Mouse (Mus musculus) bone marrow, adult 2 months (tissue): ENCODE measurements around the gene Fam71b.

Experiments
- CTCF ChIP-seq: fragments of 200-500 bp; IDR thresholded peaks from 2 replicates; pipeline ENCODE4 v1.5.1; 2011; ENCODE audit warnings: low read length, control low read depth; ENCODE audit not compliant: control insufficient read depth, insufficient read depth
- POLR2A ChIP-seq: fragments of 200-500 bp; IDR thresholded peaks from 2 replicates; pipeline ENCODE4 v1.6.1; 2011; ENCODE audit warnings: low read depth, mild to moderate bottlenecking, control low read depth, low read length, borderline replicate concordance; ENCODE audit not compliant: control insufficient read depth

DNA sequence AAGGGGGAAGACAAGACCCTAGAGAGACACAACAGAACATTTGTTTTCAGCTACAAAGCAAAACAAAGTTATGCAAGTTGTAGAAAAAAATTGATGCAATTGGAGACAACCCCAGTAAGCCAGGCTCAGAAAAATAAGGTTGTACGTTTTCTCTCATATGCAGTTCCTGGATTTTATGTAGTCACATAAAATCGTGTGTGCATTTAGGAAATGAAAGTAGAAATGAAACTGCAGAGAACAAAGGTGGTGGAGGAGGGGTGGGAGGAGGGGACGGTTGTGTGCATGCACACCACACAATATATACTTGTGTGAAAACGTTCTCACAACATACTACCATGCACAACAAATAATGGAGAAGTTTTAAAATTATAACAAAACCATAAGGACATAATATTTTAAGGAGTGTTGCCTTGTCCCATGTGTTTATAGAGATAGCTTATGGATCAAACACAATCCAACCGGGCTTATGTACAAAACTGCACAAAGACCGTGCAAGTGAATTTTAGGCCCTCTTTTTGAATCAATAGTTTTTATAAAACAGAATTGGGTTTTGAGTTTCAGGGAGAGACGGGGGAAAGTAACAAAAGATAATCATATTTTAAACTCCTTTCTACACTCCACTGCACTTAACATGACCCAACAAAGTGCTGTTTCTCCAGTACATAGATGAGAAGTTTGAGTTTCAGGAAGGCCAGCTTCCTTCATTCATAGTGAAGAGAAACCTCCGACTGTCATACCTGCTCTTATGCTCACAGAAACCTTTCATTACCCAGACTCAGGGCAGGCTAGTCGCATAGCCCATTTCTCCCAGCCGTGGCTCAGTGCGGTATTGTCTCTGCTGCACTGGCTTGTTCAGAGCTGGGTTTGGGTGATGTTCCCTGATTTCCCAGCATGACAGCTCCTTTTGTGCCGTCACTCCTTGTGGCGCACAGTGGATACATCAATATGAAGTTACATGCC lies 23.0 kb upstream of the Fam71b start:
- TF ChIP-seq POLR2A = no peak
- no peak for TF ChIP-seq CTCF
